Mouse (Mus musculus): ENCODE data around the gene Ice2. TPM values are rescaled to one million over a fixed set of nuclear protein-coding genes. Genes with fewer than 3 reads are reported as not detected.

Ice2 gene
- total and polyA plus RNA-seq, 2 experiments from 2014 or later, result 7.0 to 9.8 TPM

DNA sequence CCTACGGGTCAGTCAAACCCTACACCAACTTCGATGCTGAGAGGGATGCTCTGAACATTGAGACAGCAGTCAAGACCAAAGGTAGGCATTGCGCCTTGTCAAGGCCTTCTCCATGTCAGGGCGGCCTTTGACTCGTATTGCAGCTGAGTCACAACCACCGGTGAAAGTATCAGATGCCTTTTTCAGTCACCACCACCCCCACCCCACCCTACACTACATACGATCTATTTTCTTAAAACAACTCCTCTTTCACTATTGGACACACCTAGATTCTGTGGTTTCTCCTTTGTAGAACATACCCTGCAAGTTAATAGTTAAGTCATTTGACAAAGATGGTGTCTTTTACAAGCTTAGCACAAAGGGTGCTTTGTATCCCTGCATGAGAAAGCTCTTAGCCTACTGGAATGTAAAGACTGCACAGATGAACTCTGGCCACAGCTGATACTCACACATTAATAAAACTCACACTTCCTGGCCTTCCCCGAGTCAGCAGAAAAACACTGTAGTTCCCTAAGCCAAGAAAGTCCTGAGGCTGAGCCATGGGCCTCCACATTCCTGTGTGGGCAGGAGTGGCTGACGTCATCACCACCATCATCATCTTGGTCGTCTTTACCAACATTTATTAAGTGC, 69.7 kb downstream of the Ice2 start:
- H3K4me1 ChIP-seq (ENCODE audit: insufficient read depth), result peaks cover 9% of the 10 kb centered on the region; the same call in 1 of the 2 replicates
- WGBS, result 68% methylated on average over 10 of the region's 10 CpGs
- H3K9ac ChIP-seq, result no peak overlapping the region
- TF ChIP-seq CTCF (IDR thresholded peaks at IDR 0.05; ENCODE audit: low read depth), result no peak
- H3K27ac ChIP-seq (ENCODE audit: low read depth, low read length), result no peak overlapping the region
- H3K9me3 ChIP-seq (ENCODE audit: low read length), result no peaks in the 10 kb centered on the region
- DNase-seq, result no peak
- no peak overlapping the region for H3K4me3 ChIP-seq (ENCODE audit: low read depth, low read length)
- no peak for ATAC-seq
- no peaks in the 10 kb centered on the region for H3K27me3 ChIP-seq (ENCODE audit: insufficient read depth, low read length)
- H3K4me2 ChIP-seq (ENCODE audit: low read depth), result no peak overlapping the region
- H3K36me3 ChIP-seq (ENCODE audit: insufficient read depth), result no peaks in the 10 kb centered on the region

DNA sequence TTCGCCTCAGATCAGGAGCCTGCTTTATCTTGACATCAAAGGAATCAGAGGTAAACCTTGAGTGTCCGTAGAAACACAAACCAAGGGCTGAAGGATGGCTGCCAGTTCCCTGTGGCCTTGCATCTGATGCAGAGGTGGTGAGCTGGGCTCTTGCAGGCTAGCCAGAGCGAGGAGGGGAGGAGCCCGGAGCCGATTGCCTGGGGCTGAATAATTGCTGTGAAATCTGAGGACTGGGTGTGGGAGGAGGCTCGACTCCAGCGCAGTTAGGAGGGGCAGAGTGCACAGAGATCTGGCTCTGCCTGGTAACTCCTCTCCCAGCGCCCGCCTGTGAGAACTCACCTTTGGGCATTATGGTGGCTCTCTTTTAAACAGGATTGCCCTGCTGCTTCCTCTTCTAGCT, 71.3 kb downstream of the Ice2 start:
- Histone ChIP-seq H3K4me1 (ENCODE audit: insufficient read depth) (peaks cover 9% of the 10 kb centered on the region; the same call in 1 of the 2 replicates), H3K36me3 (ENCODE audit: insufficient read depth) (no peaks in the 10 kb centered on the region), H3K9ac (no peak overlapping the region; the same call in 1 of the 2 replicates), H3K27me3 (ENCODE audit: insufficient read depth, low read length) (no peaks in the 10 kb centered on the region), H3K4me3 (ENCODE audit: low read depth, low read length) (no peak overlapping the region), H3K4me2 (ENCODE audit: low read depth) (no peak overlapping the region), H3K9me3 (ENCODE audit: low read length) (no peaks in the 10 kb centered on the region), H3K27ac (ENCODE audit: low read depth, low read length) (no peak overlapping the region)
- no peak for DNase-seq
- 19% methylated on average over 9 of the region's 9 CpGs for WGBS
- ATAC-seq, result no peak
- no peak for TF ChIP-seq CTCF (IDR thresholded peaks at IDR 0.05; ENCODE audit: low read depth)

DNA sequence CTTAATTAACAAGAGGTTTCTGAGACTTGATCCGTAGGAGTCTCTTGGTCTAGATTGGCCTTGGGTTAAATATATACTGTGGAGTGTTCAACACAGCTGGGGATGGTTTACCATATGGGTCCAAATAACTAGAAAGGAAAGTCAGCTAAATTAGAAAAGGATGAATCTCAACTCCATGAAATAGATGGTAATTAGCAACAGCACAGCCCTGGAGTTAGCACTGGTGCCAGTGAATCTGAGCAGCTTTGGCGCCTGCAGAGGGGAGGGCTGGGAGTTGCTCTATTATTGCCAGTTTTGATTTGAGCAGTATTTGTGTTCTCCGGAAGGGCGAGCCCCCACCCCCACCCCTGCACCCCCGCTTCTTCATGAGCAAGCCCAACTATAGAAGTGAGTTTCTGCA, 72.7 kb downstream of the Ice2 start:
- no peak overlapping the region for H3K4me2 ChIP-seq (ENCODE audit: low read depth)
- H3K9me3 ChIP-seq (ENCODE audit: low read length), result no peaks in the 10 kb centered on the region
- H3K9ac ChIP-seq, result no peak overlapping the region
- 38% methylated on average over 5 of the region's 5 CpGs for WGBS
- peaks cover 9% of the 10 kb centered on the region; the same call in 1 of the 2 replicates for H3K4me1 ChIP-seq (ENCODE audit: insufficient read depth)
- H3K36me3 ChIP-seq (ENCODE audit: insufficient read depth), result no peaks in the 10 kb centered on the region
- H3K4me3 ChIP-seq (ENCODE audit: low read depth, low read length), result no peak overlapping the region
- no peaks in the 10 kb centered on the region for H3K27me3 ChIP-seq (ENCODE audit: insufficient read depth, low read length)
- no peak overlapping the region for H3K27ac ChIP-seq (ENCODE audit: low read depth, low read length)
- TF ChIP-seq CTCF (IDR thresholded peaks at IDR 0.05; ENCODE audit: low read depth), result no peak
- ATAC-seq (peak; percentile 82), DNase-seq (no peak)

DNA sequence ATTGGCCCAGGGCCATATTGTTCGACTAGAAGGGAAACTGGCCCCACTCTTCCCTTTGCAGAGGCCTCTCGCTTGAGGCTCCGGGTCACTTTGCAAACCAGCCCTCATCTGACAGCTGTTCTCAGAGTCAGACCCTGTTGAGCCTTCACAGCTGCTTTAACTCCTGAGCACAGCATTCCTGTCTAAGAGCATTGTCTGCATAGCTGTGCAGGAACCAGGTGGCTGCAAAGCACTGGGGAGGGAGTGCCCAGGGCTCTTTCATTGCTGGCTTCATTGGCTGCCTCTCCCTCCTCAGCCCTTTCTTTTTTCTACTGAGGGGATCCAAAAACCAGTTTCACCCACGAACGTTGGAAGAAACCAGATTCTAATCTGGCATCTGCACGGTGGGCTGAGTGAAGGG, 73.2 kb downstream of the Ice2 start:
- Histone ChIP-seq H3K9ac (no peak overlapping the region), H3K27me3 (ENCODE audit: insufficient read depth, low read length) (no peaks in the 10 kb centered on the region), H3K4me3 (ENCODE audit: low read depth, low read length) (no peak overlapping the region), H3K4me2 (ENCODE audit: low read depth) (no peak overlapping the region), H3K4me1 (ENCODE audit: insufficient read depth) (peaks cover 9% of the 10 kb centered on the region; the same call in 1 of the 2 replicates), H3K27ac (ENCODE audit: low read depth, low read length) (no peak overlapping the region), H3K9me3 (ENCODE audit: low read length) (no peaks in the 10 kb centered on the region), H3K36me3 (ENCODE audit: insufficient read depth) (no peaks in the 10 kb centered on the region)
- DNase-seq (no peak), ATAC-seq (peak; percentile 41; the same call in 1 of the 2 replicates)
- 25% methylated on average over 6 of the region's 6 CpGs for WGBS
- no peak for TF ChIP-seq CTCF (IDR thresholded peaks at IDR 0.05; ENCODE audit: low read depth)

DNA sequence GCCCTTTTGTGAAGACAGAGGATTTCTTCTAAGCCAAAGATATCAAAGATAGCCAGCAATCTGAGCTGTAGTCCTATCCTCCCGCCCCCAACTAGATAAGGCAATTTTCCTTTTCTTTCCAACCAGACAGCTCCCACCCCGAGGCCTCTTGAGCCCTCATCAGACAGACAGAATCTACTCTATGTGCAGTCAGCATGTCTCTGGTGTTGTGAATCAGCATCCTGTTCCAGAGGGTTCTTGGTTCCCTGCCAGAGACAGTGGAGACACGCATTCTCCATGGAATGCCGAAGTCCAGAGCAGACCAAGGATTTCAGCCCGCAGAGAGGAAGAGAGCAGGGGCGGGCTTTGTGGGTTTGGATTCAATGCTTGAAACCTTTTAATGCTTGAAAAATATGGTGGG, 75.0 kb downstream of the Ice2 start:
- Histone ChIP-seq H3K4me1 (ENCODE audit: insufficient read depth) (peaks cover 9% of the 10 kb centered on the region; the same call in 1 of the 2 replicates), H3K9me3 (ENCODE audit: low read length) (no peaks in the 10 kb centered on the region), H3K9ac (no peak overlapping the region), H3K4me3 (ENCODE audit: low read depth, low read length) (no peak overlapping the region), H3K27me3 (ENCODE audit: insufficient read depth, low read length) (no peaks in the 10 kb centered on the region), H3K4me2 (ENCODE audit: low read depth) (no peak overlapping the region), H3K27ac (ENCODE audit: low read depth, low read length) (no peak overlapping the region), H3K36me3 (ENCODE audit: insufficient read depth) (no peaks in the 10 kb centered on the region)
- DNase-seq, result no peak
- WGBS, result 79% methylated on average over 6 of the region's 6 CpGs
- ATAC-seq, result no peak
- TF ChIP-seq CTCF (IDR thresholded peaks at IDR 0.05; ENCODE audit: low read depth), result no peak

DNA sequence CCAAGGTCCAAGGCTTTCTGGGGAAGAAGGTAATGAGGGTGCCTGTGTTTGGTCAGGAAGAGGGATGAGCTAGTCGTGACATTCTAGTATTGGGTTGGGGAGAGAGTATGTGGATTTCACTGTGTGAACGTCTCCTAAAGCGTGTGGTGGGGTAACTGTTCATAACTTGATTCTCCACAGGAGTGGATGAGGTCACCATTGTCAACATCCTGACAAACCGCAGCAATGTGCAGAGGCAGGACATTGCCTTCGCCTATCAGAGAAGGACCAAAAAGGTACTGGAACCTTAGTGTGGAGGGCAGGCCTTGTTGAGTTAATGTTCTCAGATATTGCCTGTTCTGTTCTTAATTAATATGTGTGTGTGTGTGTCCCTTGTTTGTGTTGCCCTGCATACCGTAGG, 78.2 kb downstream of the Ice2 start:
- ATAC-seq (no peak), DNase-seq (no peak)
- Histone ChIP-seq H3K9me3 (ENCODE audit: low read length) (no peaks in the 10 kb centered on the region), H3K27me3 (ENCODE audit: insufficient read depth, low read length) (no peaks in the 10 kb centered on the region), H3K36me3 (ENCODE audit: insufficient read depth) (no peaks in the 10 kb centered on the region), H3K27ac (ENCODE audit: low read depth, low read length) (no peak overlapping the region), H3K4me2 (ENCODE audit: low read depth) (no peak overlapping the region), H3K9ac (no peak overlapping the region), H3K4me3 (ENCODE audit: low read depth, low read length) (no peak overlapping the region), H3K4me1 (ENCODE audit: insufficient read depth) (peaks cover 2% of the 10 kb centered on the region; the same call in 1 of the 2 replicates)
- WGBS, result 85% methylated on average over 6 of the region's 6 CpGs
- no peak for TF ChIP-seq CTCF (IDR thresholded peaks at IDR 0.05; ENCODE audit: low read depth)

DNA sequence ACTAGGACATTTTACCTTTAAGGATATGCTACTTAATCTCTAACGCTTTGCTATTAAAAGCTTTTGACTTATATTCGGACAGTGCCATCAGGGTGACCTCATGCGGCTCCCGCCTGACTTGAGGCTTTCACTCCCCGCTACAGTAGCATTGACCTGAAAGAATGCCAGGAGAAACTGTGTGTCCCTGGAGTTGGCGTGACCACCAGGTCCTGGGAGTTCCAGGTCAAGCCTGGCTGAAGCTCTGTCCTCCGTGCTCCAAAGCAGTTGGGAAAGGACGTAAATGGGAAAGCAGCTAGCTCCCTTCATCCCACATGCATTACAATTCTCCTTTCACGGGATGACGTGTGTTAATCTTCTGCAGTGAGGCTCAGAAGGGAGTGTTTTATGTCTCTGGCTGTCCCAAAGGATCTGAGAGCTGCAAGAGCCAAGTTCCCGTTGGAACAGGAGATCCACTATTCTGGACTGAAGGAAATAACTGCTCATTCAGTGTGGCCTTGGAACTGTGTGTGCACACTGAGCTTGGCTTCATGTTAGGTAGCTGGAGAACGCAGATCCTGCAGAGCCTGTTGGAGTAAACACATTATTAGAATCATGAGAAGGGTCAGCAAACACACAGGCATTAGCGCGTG, 79.6 kb downstream of the Ice2 start:
- no peak overlapping the region for H3K9ac ChIP-seq

More for the DNA sequence above, 79.6 kb downstream of the Ice2 start:
- Histone ChIP-seq H3K4me3 (ENCODE audit: low read depth, low read length) (no peak overlapping the region), H3K9me3 (ENCODE audit: low read length) (no peaks in the 10 kb centered on the region), H3K27ac (ENCODE audit: low read depth, low read length) (no peak overlapping the region), H3K27me3 (ENCODE audit: insufficient read depth, low read length) (no peaks in the 10 kb centered on the region), H3K4me1 (ENCODE audit: insufficient read depth) (no peaks in the 10 kb centered on the region), H3K4me2 (ENCODE audit: low read depth) (no peak overlapping the region), H3K36me3 (ENCODE audit: insufficient read depth) (no peaks in the 10 kb centered on the region)
- TF ChIP-seq CTCF (IDR thresholded peaks at IDR 0.05; ENCODE audit: low read depth), result no peak
- ATAC-seq (peak; percentile 20; the same call in 1 of the 2 replicates), DNase-seq (no peak)
- WGBS, result 68% methylated on average over 14 of the region's 14 CpGs
